Mouse (Mus musculus): ENCODE results near the gene Vamp1.

- no peak for TF ChIP-seq POLR2A (IDR thresholded peaks at IDR 0.05; ENCODE audit: control insufficient read depth in 1 of 2, insufficient read depth in 1 of 2, low read depth in 1 of 2, low read length in 2 of 2, poor library complexity in 1 of 2)
- no peak for TF ChIP-seq JUND (IDR thresholded peaks at IDR 0.05; ENCODE audit: low read depth, low read length)
- TF ChIP-seq CHD2 (IDR thresholded peaks at IDR 0.05; ENCODE audit: low read length): no peak
- TF ChIP-seq EP300 (IDR thresholded peaks at IDR 0.05; ENCODE audit: low read depth in 1 of 2, low read length in 2 of 2): no peak
- no peak for TF ChIP-seq GABPA (IDR thresholded peaks at IDR 0.05; ENCODE audit: low read depth, low read length)
- TF ChIP-seq ELF1 (IDR thresholded peaks at IDR 0.05; ENCODE audit: low read depth, low read length): no peak
Measured at GRCm38 (mm10) chr6:125279729-125280128, 64.4 kb downstream of the Vamp1 start.
